Mouse (Mus musculus) neural tube, embryonic 14.5 days (tissue): ENCODE measurements around the gene Grik4. TPM values are rescaled to one million over a fixed set of nuclear protein-coding genes. Genes with fewer than 3 reads are reported as not detected.
"Not testable (repeated sequence)": the region's sequence is repeated elsewhere in the genome, so short reads cannot be mapped to it uniquely, and the experiment has no call there.

ENCODE experiments used
- ATAC-seq: fragments of 200-750 bp; cut with Nextera tagmentation; 2 replicates; pipeline ENCODE4 v1.8.0; 2017; ENCODE audit warnings: low read depth, mild to moderate bottlenecking, moderate TSS enrichment, moderate library complexity
- H3K27ac ChIP-seq: fragments of 300-500 bp; sonication (generic); 2 replicates; pipeline ENCODE4 v1.5.1; 2014; ENCODE audit warnings: low read depth, mild to moderate bottlenecking, control low read depth, low read length, moderate library complexity, mixed read lengths
- H3K27me3 ChIP-seq: fragments of 300-500 bp; sonication (generic); 2 replicates; pipeline ENCODE4 v1.6.1; 2014; ENCODE audit warnings: low read length; ENCODE audit not compliant: control insufficient read depth, insufficient read depth
- H3K36me3 ChIP-seq: fragments of 300-500 bp; sonication (generic); 2 replicates; pipeline ENCODE4 v1.6.1; 2014; ENCODE audit warnings: low read length, mixed read lengths; ENCODE audit not compliant: control insufficient read depth, insufficient read depth
- H3K4me1 ChIP-seq: fragments of 300-500 bp; sonication (generic); 2 replicates; pipeline ENCODE4 v1.6.1; 2014; ENCODE audit warnings: low read length; ENCODE audit not compliant: control insufficient read depth, insufficient read depth
- H3K4me2 ChIP-seq: fragments of 300-500 bp; sonication (generic); 2 replicates; pipeline ENCODE4 v1.6.1; 2014; ENCODE audit warnings: mild to moderate bottlenecking, low read depth, low read length, control low read depth
- H3K4me3 ChIP-seq: fragments of 300-500 bp; sonication (generic); 2 replicates; pipeline ENCODE4 v1.5.1; 2014; ENCODE audit warnings: low read depth, low read length, control low read depth, mixed read lengths
- H3K9ac ChIP-seq: fragments of 300-500 bp; sonication (generic); replicated peaks from 2 replicates; pipeline ENCODE4 v1.6.1; 2014; ENCODE audit warnings: low read depth, mild to moderate bottlenecking, control low read depth, low read length, mixed read lengths
- H3K9me3 ChIP-seq: fragments of 300-500 bp; sonication (generic); 2 replicates; pipeline ENCODE4 v1.6.1; 2016; ENCODE audit warnings: low read length; ENCODE audit not compliant: control insufficient read depth
- WGBS: fragments of 180-500 bp; shearing (Covaris S2); extraction: QIAGEN DNeasy Blood & Tissue Kit; methylation state at CpG from one replicate; pipeline ENCODE4 v1.1.7; 2014; 5-methylcytosine and 5-hydroxymethylcytosine counted together
- polyA plus RNA-seq: library from polyadenylated mRNA; unstranded; fragments of >200 nt; fragmentation: Nextera tagmentation; extraction: Ambion mirVana; gene quantifications from 2 replicates; pipeline ENCODE4 v1.2.1, GENCODE M21; 2014

Gene Grik4
- polyA plus RNA-seq, 1 experiment from 2014 or later, result 5.6 TPM

DNA sequence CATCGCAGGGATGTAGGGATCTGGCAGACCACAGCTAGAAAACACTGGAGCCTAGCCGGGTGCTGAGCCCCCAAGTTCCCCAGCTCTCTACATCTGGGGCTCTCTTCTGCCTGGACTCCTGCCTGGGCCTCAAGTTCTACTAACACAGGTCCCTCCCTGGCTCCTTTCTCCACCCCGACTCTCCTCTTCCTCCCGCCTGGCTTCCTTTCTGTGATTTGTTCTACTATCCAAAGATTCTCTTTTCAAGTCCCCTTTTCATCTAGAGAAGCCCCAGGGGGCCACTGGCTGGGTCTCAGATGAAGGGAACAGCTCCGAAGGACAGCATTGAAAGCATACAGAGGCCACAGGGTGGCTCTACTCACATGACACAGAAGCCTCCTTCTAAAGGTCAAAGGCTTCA is 151.9 kb downstream of the Grik4 start:
- Histone ChIP-seq H3K4me1 (peaks cover 3% of the 10 kb centered on the region; the same call in 1 of the 2 replicates), H3K9me3 (no peaks in the 10 kb centered on the region), H3K27ac (no peak overlapping the region), H3K27me3 (no peaks in the 10 kb centered on the region), H3K9ac (no peak overlapping the region), H3K4me2 (no peak overlapping the region), H3K36me3 (no peaks in the 10 kb centered on the region), H3K4me3 (no peak overlapping the region)
- WGBS, result 50% methylated on average over 5 of the region's 5 CpGs
- no peak for ATAC-seq

DNA sequence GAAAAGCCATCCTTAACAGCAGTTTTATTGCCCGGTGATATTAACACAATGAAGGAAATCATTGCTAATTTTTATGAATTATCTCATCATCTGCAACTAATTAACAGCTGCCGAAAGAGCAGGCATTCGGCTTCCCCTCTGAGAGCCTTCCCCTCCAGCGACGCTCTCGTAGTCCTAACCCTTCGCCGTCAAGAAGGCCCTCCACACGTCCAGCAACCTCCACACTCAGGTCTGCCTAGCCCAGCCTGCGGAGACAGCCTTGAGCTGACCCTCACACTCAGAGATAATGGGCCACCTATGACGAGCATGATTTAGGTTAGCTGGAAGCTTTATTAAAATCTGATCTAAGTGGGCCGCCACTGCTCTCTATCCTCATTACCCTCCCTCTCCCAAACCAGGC is 152.5 kb downstream of the Grik4 start:
- Histone ChIP-seq H3K27me3 (no peaks in the 10 kb centered on the region), H3K9ac (no peak overlapping the region), H3K9me3 (no peaks in the 10 kb centered on the region), H3K4me1 (peaks cover 3% of the 10 kb centered on the region; the same call in 1 of the 2 replicates), H3K4me2 (no peak overlapping the region), H3K27ac (no peak overlapping the region), H3K36me3 (no peaks in the 10 kb centered on the region), H3K4me3 (no peak overlapping the region)
- WGBS, result 55% methylated on average over 12 of the region's 12 CpGs
- ATAC-seq, result no peak

DNA sequence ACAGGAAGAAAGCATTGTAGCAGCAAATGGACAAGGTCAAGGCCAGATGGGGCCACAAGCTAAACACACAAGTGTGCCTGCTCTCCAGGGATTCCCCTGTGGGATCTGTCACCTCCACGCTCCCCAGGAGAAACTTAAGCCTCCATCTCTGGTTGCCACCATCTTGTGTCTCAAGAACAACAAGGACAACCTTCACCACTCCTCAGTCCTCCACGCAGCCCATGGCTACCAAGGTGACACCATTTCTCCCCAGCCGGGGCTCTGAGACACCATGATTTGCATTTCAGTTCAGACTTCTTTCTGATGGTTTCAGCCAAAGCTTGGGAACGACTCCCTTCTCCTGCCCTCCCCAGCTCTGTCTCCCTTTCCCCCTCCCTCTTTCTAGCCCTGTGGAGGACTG is 152.9 kb downstream of the Grik4 start:
- no peak overlapping the region for H3K4me3 ChIP-seq
- H3K27me3 ChIP-seq, result no peaks in the 10 kb centered on the region
- no peak overlapping the region for H3K27ac ChIP-seq
- no peak overlapping the region for H3K9ac ChIP-seq
- 58% methylated on average over 4 of the region's 4 CpGs for WGBS
- H3K36me3 ChIP-seq, result no peaks in the 10 kb centered on the region
- no peak for ATAC-seq
- H3K9me3 ChIP-seq, result no peaks in the 10 kb centered on the region
- H3K4me2 ChIP-seq, result no peak overlapping the region
- H3K4me1 ChIP-seq, result peaks cover 3% of the 10 kb centered on the region; the same call in 1 of the 2 replicates

DNA sequence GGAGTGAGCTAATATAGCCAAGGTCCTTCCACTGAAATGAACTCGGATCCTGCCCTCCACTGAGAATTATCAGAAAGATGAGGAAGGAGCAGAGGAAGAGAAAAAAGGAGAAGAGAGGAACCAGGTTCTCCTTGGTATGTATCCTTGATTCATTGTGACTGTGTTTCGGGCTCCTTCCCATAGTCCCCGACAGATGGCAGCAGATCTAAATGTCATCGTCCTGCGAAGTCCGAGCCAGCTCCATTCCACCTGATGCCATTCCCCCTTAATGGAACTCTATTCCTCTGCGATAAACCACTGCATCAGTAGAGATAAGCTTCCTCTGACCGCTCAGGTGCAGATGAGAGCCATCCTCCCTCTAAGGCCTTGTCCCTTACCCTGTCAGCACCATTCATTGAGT is 155.8 kb downstream of the Grik4 start:
- ATAC-seq, result no peak

DNA sequence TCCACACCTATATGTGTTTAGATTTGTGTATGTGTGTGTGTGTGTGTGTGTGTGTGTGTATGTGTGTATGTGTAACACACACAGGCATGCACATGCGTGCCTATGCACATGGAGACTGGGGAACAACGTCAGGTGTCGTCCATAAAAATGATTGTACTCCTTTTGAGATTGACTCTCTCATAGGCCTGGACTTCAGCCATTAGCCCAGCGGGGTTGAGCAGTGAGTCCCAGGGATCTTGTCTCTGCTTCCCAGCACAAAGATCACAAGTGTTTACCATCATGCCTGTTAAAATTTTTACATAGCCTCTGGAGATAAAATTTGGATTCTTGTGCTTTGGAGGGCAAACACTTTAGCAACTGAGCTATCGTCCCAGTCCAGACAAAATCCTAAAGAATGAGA is 157.4 kb downstream of the Grik4 start:
- Histone ChIP-seq H3K27ac (no peak overlapping the region), H3K4me3 (no peak overlapping the region), H3K9ac (no peak overlapping the region), H3K4me2 (no peak overlapping the region), H3K27me3 (no peaks in the 10 kb centered on the region), H3K36me3 (no peaks in the 10 kb centered on the region), H3K4me1 (no peaks in the 10 kb centered on the region), H3K9me3 (no peaks in the 10 kb centered on the region)
- ATAC-seq, result no peak
- 77% methylated on average over 5 of the region's 5 CpGs for WGBS

More for the DNA sequence above, 155.8 kb downstream of the Grik4 start:
- Histone ChIP-seq H3K9me3 (no peaks in the 10 kb centered on the region), H3K27ac (no peak overlapping the region), H3K36me3 (no peaks in the 10 kb centered on the region), H3K27me3 (no peaks in the 10 kb centered on the region), H3K4me1 (no peaks in the 10 kb centered on the region; the same call in 1 of the 2 replicates), H3K4me3 (no peak overlapping the region), H3K4me2 (no peak overlapping the region), H3K9ac (no peak overlapping the region)
- WGBS, result 26% methylated on average over 8 of the region's 8 CpGs

DNA sequence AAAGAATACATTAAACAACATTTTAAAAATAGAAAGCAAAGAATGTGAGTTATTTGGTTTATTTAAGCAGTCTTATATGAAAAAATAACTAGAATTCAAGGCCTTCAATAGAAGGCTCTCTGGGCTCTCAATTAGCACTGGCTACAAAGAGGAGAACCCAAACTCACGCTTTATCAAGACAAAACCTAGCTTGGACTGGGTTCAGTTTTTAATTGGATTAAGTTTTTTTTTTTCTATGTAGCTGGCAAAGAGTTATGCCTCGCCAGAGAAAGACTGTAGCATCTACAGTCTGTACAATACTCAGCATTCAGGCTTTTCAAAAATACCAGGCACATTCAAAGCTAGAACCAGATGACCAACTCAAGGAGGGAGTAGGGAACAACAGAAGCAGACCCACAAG is 158.0 kb downstream of the Grik4 start:
- 70% methylated on average over 2 of the region's 2 CpGs for WGBS
- Histone ChIP-seq H3K4me1 (no peaks in the 10 kb centered on the region), H3K27ac (no peak overlapping the region), H3K9ac (no peak overlapping the region), H3K27me3 (no peaks in the 10 kb centered on the region), H3K4me2 (no peak overlapping the region), H3K36me3 (no peaks in the 10 kb centered on the region), H3K9me3 (no peaks in the 10 kb centered on the region), H3K4me3 (no peak overlapping the region)
- ATAC-seq, result no peak

DNA sequence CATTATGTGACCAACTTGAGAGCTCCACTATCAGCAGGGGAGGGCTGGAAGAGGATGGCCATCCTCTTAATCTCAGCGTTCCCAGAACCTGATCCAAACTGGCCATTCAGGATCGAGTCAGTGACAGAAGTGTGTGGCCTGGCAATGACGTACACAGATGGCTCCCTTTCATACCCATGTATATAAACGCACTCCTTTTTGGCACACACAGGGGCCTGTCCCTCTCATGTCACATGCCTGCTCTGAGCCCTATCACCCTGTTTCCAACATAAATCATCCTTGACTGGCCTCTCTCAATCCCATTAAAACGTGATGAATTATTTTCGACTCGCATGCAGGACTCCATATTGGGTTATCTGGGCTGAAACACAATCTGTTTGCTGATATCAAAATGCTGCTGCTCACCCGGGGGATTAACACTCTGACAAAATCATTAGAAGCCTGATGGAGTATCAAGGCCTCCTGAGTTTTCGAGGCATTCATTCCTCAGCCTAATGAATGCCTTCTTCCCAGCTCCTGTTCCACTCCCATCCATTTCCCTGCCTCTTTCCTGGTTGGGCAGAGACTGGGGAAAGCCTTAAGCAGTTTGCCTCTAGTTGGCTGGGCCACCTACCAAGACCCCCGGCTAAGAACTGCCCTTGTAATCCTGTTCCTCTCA is 159.0 kb downstream of the Grik4 start:
- Histone ChIP-seq H3K9ac (no peak overlapping the region), H3K4me1 (no peaks in the 10 kb centered on the region), H3K4me2 (no peak overlapping the region), H3K9me3 (no peaks in the 10 kb centered on the region), H3K27ac (no peak overlapping the region), H3K4me3 (no peak overlapping the region), H3K27me3 (no peaks in the 10 kb centered on the region), H3K36me3 (no peaks in the 10 kb centered on the region)
- 56% methylated on average over 10 of the region's 10 CpGs for WGBS
- ATAC-seq, result no peak; the same call in 1 of the 2 replicates

DNA sequence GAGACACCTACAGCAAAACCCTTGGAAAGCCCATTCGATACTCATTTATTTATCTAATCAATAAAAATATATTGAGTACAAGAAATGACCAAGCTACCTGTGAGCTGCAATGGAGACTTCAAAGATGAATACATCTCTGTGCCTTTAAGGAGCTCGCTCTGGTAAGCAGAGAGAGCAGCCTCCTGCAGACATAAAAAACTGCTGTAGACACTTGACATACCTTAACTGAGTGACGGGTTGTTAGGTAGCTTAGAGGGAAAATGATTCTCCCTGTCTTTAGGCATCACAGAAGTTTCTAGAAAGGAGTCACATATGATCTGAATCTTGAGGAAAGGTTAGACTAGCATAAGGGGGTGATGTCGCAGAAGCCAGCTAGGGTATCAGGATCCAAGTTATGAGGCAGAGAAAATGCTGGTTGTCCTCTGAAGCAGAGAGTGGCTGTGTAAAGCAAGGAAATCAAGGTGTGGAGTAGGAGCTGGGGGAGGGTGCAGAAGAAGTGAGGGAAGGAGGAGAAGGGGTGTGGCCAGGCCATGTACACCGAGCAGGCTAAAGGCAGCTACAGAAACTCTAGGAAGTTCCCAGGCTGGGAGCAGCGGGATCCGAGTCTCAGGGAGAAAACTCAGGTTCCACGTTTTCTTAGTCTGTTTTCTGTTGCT is 160.9 kb downstream of the Grik4 start:
- no peak for ATAC-seq
- Histone ChIP-seq H3K27me3 (no peaks in the 10 kb centered on the region), H3K4me1 (no peaks in the 10 kb centered on the region), H3K27ac (no peak overlapping the region), H3K9ac (no peak overlapping the region), H3K4me2 (no peak overlapping the region), H3K4me3 (no peak overlapping the region), H3K9me3 (no peaks in the 10 kb centered on the region), H3K36me3 (no peaks in the 10 kb centered on the region)
- 55% methylated on average over 8 of the region's 8 CpGs for WGBS

DNA sequence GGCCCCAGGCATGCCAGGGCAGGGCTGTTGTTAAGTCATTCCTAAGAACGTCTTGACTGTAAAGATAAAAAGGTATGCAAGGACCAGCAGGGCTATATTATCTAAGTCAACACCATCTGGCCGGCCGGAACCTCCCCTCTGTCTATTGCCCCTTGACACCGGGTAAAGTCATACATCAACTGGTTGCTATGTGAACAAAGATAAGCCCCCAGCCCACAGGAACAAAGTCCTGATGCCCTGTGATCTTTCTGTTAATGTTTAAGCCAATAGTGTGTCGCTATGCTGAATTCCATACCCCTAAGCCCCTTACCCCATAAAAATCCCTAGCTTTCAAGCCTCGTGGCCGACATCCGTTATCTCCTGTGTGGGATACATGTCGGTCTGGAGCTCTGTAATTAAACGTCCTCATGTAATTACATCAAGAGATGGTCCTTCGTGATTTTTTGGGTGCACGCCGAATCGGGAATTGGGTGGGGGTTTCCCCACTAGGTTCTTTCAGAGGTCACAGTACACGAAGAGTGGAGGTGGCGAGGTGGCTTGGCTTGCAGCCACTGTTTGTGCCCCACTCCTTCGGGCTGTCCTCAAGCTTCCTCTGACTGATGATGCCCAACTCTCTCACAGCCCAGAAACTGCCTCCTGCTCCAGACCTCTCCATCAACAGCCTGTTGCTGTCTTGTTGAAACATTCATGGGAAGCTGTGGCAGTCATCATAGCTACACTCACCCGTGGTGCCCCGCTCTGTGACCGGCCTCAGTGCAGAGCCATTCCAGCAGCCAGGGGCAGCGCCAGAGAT is 165.6 kb downstream of the Grik4 start:
- not testable (repeated sequence) for H3K4me2 ChIP-seq, H3K4me1 ChIP-seq, ATAC-seq, H3K27ac ChIP-seq, H3K36me3 ChIP-seq, H3K4me3 ChIP-seq, H3K9me3 ChIP-seq, H3K27me3 ChIP-seq, H3K9ac ChIP-seq
- WGBS, result 34% methylated on average over 21 of the region's 21 CpGs
